Mouse (Mus musculus) testis, postnatal 14 days (tissue): Measurements from ENCODE around the gene B3gat1.

ENCODE experiments used
- DNase-seq: peaks from one replicate; pipeline ENCODE4 v3.0.0; 2021; ENCODE audit warnings: low spot score

Gene B3gat1

GRCm38 (mm10) chr9:26733206-26733891 is at the start of gene B3gat1:
TSS of gene B3gat1 (plus strand) at chr9:26733728.
- no peak for DNase-seq

GRCm38 (mm10) chr9:26689171-26689570 is 44.4 kb upstream of the B3gat1 start:
- no peak for DNase-seq

GRCm38 (mm10) chr9:26689956-26690698 is 43.4 kb upstream of the B3gat1 start:
- DNase-seq, result no peak

GRCm38 (mm10) chr9:26692641-26693040 is 40.9 kb upstream of the B3gat1 start:
- no peak for DNase-seq

GRCm38 (mm10) chr9:26694656-26695055 is 38.9 kb upstream of the B3gat1 start:
- DNase-seq, result no peak

- no peak for DNase-seq
Observed at GRCm38 (mm10) chr9:26695178-26695577, 38.4 kb upstream of the B3gat1 start.

GRCm38 (mm10) chr9:26698286-26698685 is 35.2 kb upstream of the B3gat1 start:
- DNase-seq, result no peak

- DNase-seq, result no peak
Observed at GRCm38 (mm10) chr9:26700329-26700728, 33.2 kb upstream of the B3gat1 start.

GRCm38 (mm10) chr9:26718388-26718787 is 15.1 kb upstream of the B3gat1 start:
- no peak for DNase-seq

GRCm38 (mm10) chr9:26721771-26722170 is 11.8 kb upstream of the B3gat1 start:
- DNase-seq, result no peak

GRCm38 (mm10) chr9:26725709-26726108 is 7.8 kb upstream of the B3gat1 start:
- DNase-seq, result no peak

- no peak for DNase-seq
Observed at GRCm38 (mm10) chr9:26727445-26727844, 6.1 kb upstream of the B3gat1 start.

GRCm38 (mm10) chr9:26728556-26728955 is 5.0 kb upstream of the B3gat1 start:
- no peak for DNase-seq

- DNase-seq, result no peak
Observed at GRCm38 (mm10) chr9:26733986-26734385, 458 bp downstream of the B3gat1 start.

- no peak for DNase-seq
Observed at GRCm38 (mm10) chr9:26737116-26737515, 3.6 kb downstream of the B3gat1 start.

- no peak for DNase-seq
Observed at GRCm38 (mm10) chr9:26742817-26743216, 9.3 kb downstream of the B3gat1 start.

- no peak for DNase-seq
Observed at GRCm38 (mm10) chr9:26747121-26747520, 13.6 kb downstream of the B3gat1 start.

- no peak for DNase-seq
Observed at GRCm38 (mm10) chr9:26748893-26749292, 15.4 kb downstream of the B3gat1 start.

GRCm38 (mm10) chr9:26760081-26760480 is 26.6 kb downstream of the B3gat1 start:
- no peak for DNase-seq

- no peak for DNase-seq
Observed at GRCm38 (mm10) chr9:26760576-26760975, 27.0 kb downstream of the B3gat1 start.

GRCm38 (mm10) chr9:26762477-26762876 is 28.9 kb downstream of the B3gat1 start:
- no peak for DNase-seq

- no peak for DNase-seq
Observed at GRCm38 (mm10) chr9:26768181-26768580, 34.7 kb downstream of the B3gat1 start.

- DNase-seq, result no peak
Observed at GRCm38 (mm10) chr9:26775700-26776099, 42.2 kb downstream of the B3gat1 start.
